Mouse (Mus musculus): ENCODE measurements around the gene Dph2. TPM values are rescaled to one million over a fixed set of nuclear protein-coding genes. Genes with fewer than 3 reads are reported as not detected.
A peak's percentile ranks its signal among the peaks of the same experiment; 100 is the strongest.

Gene Dph2
- polyA plus RNA-seq (2012; rRNA removed) = 6.6 and 8.2 TPM in 2 replicates

DNA sequence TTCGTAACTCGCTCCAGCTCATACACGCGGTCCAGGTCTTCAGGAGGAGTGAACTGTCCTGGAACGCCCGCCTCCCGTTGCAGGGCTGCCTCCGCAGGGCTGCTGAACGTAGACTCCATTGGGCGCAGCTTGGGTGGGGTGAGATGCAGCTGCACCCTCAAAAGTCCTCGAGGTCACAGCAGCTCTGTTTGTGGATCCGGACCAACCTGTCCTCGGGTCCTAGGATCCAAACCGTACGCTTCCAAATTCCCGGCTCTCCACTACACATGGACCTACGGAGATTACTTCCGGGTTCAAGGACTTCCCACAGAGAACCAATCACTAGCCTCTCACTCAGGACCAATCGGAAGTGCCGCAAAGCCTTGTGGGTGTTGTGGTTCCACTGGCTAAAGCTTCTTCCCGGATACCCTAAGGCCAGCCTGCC, at the start of gene Dph2:
Gene Dph2 (minus strand): TSS at position 295 of the 424 bp plus-strand sequence.
- Histone ChIP-seq H3K27ac (ENCODE audit: control insufficient read depth, insufficient read depth, low read depth, low read length) (peak within 1 kb of the TSS; percentile 51), H3K4me1 (ENCODE audit: control insufficient read depth, insufficient read depth, low read length) (peaks cover 9% of the 10 kb centered on the region)

DNA sequence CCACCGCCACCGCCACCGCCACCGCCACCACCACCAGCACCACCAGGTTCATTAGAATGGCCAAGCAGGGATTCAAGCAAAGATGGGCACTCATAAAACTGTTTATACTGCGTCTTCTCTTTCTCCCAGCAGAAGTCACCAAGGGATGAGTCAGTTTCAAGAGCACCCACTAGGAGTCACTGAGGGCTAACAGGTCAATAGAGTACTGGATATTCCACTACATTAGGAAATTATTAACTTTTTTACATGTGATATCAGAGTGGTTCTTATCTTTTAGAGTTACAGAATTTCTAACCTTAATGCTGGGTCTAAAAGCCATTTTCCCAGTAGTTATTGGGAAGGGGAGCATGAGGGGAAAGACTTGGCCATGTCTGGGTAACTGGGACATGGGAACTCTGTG, 45.1 kb upstream of the Dph2 start:
- Histone ChIP-seq H3K36me3 (ENCODE audit: control insufficient read depth, insufficient read depth, low read length) (no peaks in the 10 kb centered on the region), H3K27me3 (ENCODE audit: control insufficient read depth, insufficient read depth, low read length) (no peaks in the 10 kb centered on the region), H3K27ac (ENCODE audit: control insufficient read depth, insufficient read depth, low read depth, low read length) (no peak overlapping the region), H3K4me3 (ENCODE audit: control insufficient read depth, low read depth, low read length) (no peak overlapping the region), H3K4me1 (ENCODE audit: control insufficient read depth, insufficient read depth, low read length) (no peaks in the 10 kb centered on the region)
- TF ChIP-seq POLR2A (IDR thresholded peaks at IDR 0.05; ENCODE audit: control insufficient read depth, low read depth, low read length) = no peak
- TF ChIP-seq CTCF (IDR thresholded peaks at IDR 0.05; ENCODE audit: control insufficient read depth, insufficient read depth, insufficient replicate concordance, low read depth, low read length) = no peak

More for the DNA sequence above, at the start of gene Dph2:
- Histone ChIP-seq H3K36me3 (ENCODE audit: control insufficient read depth, insufficient read depth, low read length) (no peaks in the 10 kb centered on the region; the same call in 1 of the 2 replicates), H3K27me3 (ENCODE audit: control insufficient read depth, insufficient read depth, low read length) (no peaks in the 10 kb centered on the region), H3K4me3 (ENCODE audit: control insufficient read depth, low read depth, low read length) (peak within 1 kb of the TSS; percentile 85)
- TF ChIP-seq CTCF (IDR thresholded peaks at IDR 0.05; ENCODE audit: control insufficient read depth, insufficient read depth, insufficient replicate concordance, low read depth, low read length) (no peak), POLR2A (IDR thresholded peaks at IDR 0.05; ENCODE audit: control insufficient read depth, low read depth, low read length) (no peak)

DNA sequence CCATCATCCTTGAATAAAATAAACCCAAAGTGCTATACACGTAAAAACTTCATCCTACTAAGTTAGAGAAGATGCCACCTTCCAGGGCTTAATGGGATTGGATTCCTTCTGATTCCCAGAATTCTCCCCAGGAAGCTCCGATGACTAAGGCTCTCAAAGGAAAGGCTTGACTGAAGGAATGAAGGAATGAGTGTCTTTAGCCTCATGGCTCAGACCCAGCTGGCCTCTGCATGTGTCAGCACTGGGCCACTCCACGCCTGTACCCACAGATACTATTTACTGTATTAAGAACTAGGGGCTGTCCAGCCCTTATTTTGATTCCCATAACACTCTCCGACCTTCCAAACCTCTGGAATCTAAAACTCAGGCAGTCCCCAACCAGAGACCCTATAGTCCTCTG, 42.2 kb upstream of the Dph2 start:
- Histone ChIP-seq H3K4me1 (ENCODE audit: control insufficient read depth, insufficient read depth, low read length) (peaks cover 11% of the 10 kb centered on the region), H3K36me3 (ENCODE audit: control insufficient read depth, insufficient read depth, low read length) (no peaks in the 10 kb centered on the region), H3K4me3 (ENCODE audit: control insufficient read depth, low read depth, low read length) (no peak overlapping the region), H3K27me3 (ENCODE audit: control insufficient read depth, insufficient read depth, low read length) (no peaks in the 10 kb centered on the region), H3K27ac (ENCODE audit: control insufficient read depth, insufficient read depth, low read depth, low read length) (no peak overlapping the region)
- TF ChIP-seq CTCF (IDR thresholded peaks at IDR 0.05; ENCODE audit: control insufficient read depth, insufficient read depth, insufficient replicate concordance, low read depth, low read length) (no peak), POLR2A (IDR thresholded peaks at IDR 0.05; ENCODE audit: control insufficient read depth, low read depth, low read length) (no peak)

DNA sequence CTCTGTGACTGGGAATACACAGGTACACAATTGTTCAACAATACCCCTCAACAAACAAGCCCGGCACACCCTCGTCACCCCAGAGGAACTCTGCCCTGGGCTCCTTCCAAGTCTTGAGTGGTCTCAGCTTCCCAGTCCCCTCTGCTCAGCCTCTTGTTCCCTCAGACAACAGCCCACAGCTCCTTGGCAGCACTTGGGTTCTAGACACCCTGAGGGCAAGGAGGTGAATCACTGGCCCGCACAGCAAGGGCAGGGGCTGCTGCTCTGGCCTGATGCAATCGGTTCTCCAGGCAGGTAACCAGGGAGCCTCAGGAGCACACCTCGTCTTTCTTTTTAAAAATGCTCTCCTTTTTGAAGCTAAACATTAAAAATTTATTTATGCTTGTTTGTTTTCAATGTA, 41.4 kb upstream of the Dph2 start:
- H3K27me3 ChIP-seq (ENCODE audit: control insufficient read depth, insufficient read depth, low read length) = no peaks in the 10 kb centered on the region
- no peak overlapping the region for H3K27ac ChIP-seq (ENCODE audit: control insufficient read depth, insufficient read depth, low read depth, low read length)
- TF ChIP-seq CTCF (IDR thresholded peaks at IDR 0.05; ENCODE audit: control insufficient read depth, insufficient read depth, insufficient replicate concordance, low read depth, low read length) = no peak
- TF ChIP-seq POLR2A (IDR thresholded peaks at IDR 0.05; ENCODE audit: control insufficient read depth, low read depth, low read length) = no peak
- no peak overlapping the region for H3K4me3 ChIP-seq (ENCODE audit: control insufficient read depth, low read depth, low read length)
- H3K36me3 ChIP-seq (ENCODE audit: control insufficient read depth, insufficient read depth, low read length) = no peaks in the 10 kb centered on the region
- peaks cover 15% of the 10 kb centered on the region for H3K4me1 ChIP-seq (ENCODE audit: control insufficient read depth, insufficient read depth, low read length)

DNA sequence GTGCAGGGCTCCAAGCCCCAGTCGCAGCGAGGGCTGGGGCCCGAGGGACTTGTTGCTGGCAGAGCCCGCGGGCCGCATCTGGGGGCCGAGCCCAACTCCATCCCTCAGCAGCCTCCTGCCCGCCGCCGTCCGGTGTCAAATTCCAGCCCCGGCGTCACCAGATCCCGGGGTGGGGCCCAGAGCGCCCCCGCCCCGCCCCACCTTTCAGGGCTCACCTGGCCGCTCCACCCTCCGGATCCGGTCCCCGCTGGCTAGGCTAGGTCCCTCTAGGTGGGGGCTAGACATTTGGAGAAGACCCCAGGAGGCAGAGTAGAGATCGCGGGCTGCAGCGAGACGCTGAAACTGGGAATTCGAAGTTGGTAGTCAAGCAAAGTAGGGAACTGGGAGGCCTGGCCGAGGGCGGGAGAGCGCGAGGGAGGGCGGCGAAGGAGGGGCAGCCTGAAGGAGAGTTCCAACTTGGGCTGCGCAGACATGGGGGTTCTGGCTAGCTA, 37.6 kb upstream of the Dph2 start, which contains the start of gene Artn:
Gene Artn (minus strand): TSS at position 373 of the 491 bp plus-strand sequence.
- Histone ChIP-seq H3K4me3 (ENCODE audit: control insufficient read depth, low read depth, low read length) (peak within 1 kb of the TSS; percentile 60), H3K4me1 (ENCODE audit: control insufficient read depth, insufficient read depth, low read length) (peaks cover 30% of the 10 kb centered on the region), H3K27me3 (ENCODE audit: control insufficient read depth, insufficient read depth, low read length) (no peaks in the 10 kb centered on the region), H3K36me3 (ENCODE audit: control insufficient read depth, insufficient read depth, low read length) (no peaks in the 10 kb centered on the region), H3K27ac (ENCODE audit: control insufficient read depth, insufficient read depth, low read depth, low read length) (no peak within 1 kb of the TSS)
- TF ChIP-seq POLR2A (IDR thresholded peaks at IDR 0.05; ENCODE audit: control insufficient read depth, low read depth, low read length) = no peak

DNA sequence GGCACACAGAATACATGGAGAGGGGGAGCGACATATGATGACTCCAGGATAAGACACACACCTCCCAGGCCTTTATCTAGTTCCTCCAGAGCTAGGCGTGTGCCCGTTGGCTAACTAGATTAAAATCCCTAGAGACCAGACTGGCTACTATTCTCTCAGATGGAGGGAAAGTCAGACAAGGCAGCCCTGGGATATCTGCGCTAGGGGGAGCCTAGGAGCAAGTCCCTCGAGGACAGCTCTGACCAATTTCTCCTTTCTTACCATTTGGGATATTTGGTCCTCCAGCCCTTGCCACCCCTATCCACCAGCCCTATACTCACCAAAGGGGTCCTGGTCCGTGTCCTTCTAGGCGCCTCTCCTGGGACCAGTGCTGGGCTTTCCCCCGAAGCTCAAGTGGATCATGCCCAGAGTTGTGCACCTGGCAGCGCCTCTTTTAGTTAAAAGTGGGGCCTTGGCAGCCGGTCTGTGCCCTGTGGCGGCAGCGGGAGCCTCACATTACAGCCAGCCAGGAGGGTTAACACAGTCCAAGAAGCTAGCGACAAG, 36.9 kb upstream of the Dph2 start:
- Histone ChIP-seq H3K4me1 (ENCODE audit: control insufficient read depth, insufficient read depth, low read length) (peaks cover 30% of the 10 kb centered on the region), H3K4me3 (ENCODE audit: control insufficient read depth, low read depth, low read length) (peak overlapping the region; percentile 60), H3K27ac (ENCODE audit: control insufficient read depth, insufficient read depth, low read depth, low read length) (no peak overlapping the region), H3K27me3 (ENCODE audit: control insufficient read depth, insufficient read depth, low read length) (no peaks in the 10 kb centered on the region), H3K36me3 (ENCODE audit: control insufficient read depth, insufficient read depth, low read length) (no peaks in the 10 kb centered on the region)
- TF ChIP-seq POLR2A (IDR thresholded peaks at IDR 0.05; ENCODE audit: control insufficient read depth, low read depth, low read length) = no peak
- TF ChIP-seq CTCF (IDR thresholded peaks at IDR 0.05; ENCODE audit: control insufficient read depth, insufficient read depth, insufficient replicate concordance, low read depth, low read length) = peak; percentile 27; the same call in 1 of the 2 replicates

DNA sequence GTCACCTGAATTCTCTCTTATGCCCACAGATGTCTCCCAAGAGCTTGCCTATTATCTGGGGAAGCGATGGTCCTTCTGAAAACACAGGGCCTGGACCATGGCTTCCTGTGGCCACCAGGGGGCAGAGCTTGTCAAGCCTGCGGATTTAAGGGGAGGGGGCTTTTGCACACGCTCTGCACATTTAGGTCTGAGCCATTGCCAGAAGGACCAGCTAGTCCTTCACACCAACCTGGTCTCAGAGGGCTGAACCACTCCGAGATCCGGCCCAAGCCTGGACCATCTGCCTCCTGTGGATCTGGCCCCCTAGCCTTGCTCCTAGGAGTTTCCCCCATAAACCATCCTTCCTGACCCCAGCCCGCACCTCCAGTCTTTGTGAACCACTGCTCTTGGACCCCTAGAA, 36.4 kb upstream of the Dph2 start:
- TF ChIP-seq CTCF (IDR thresholded peaks at IDR 0.05; ENCODE audit: control insufficient read depth, insufficient read depth, insufficient replicate concordance, low read depth, low read length) (peak; percentile 84), POLR2A (IDR thresholded peaks at IDR 0.05; ENCODE audit: control insufficient read depth, low read depth, low read length) (no peak)
- no peaks in the 10 kb centered on the region for H3K36me3 ChIP-seq (ENCODE audit: control insufficient read depth, insufficient read depth, low read length)
- H3K4me1 ChIP-seq (ENCODE audit: control insufficient read depth, insufficient read depth, low read length) = peaks cover 30% of the 10 kb centered on the region
- peak overlapping the region; percentile 60 for H3K4me3 ChIP-seq (ENCODE audit: control insufficient read depth, low read depth, low read length)
- H3K27me3 ChIP-seq (ENCODE audit: control insufficient read depth, insufficient read depth, low read length) = no peaks in the 10 kb centered on the region
- H3K27ac ChIP-seq (ENCODE audit: control insufficient read depth, insufficient read depth, low read depth, low read length) = no peak overlapping the region
